Mouse (Mus musculus) bone marrow macrophage, adult 2 months (primary cell): ENCODE measurements around the gene Shc3.

Experiments
- CTCF ChIP-seq: IDR thresholded peaks from 2 replicates; pipeline ENCODE4 v1.5.1; 2012; ENCODE audit warnings: low read depth, mild to moderate bottlenecking, low read length, moderate library complexity
- POLR2A ChIP-seq: IDR thresholded peaks from 2 replicates; pipeline ENCODE4 v1.6.1; 2012; ENCODE audit warnings: mild to moderate bottlenecking, low read depth, low read length, borderline replicate concordance

GRCm38 (mm10) chr13:51600169-51600568, 30.9 kb upstream of the Shc3 start:
- TF ChIP-seq CTCF (no peak), POLR2A (no peak)
